Mouse (Mus musculus) forebrain, embryonic 13.5 days (tissue): Measurements from ENCODE around the gene Igsf9. TPM values are rescaled to one million over a fixed set of nuclear protein-coding genes. Genes with fewer than 3 reads are reported as not detected.

ENCODE experiments used
- ATAC-seq: fragments of 200-750 bp; cut with Nextera tagmentation; 2 replicates; pipeline ENCODE4 v1.8.0; 2017
- H3K27ac ChIP-seq: fragments of 300-500 bp; sonication (generic); 2 replicates; pipeline ENCODE4 v1.5.1; 2015; ENCODE audit warnings: inconsistent platforms, mild to moderate bottlenecking, moderate library complexity
- H3K27me3 ChIP-seq: fragments of 300-500 bp; sonication (generic); 2 replicates; pipeline ENCODE4 v1.6.1; 2015; ENCODE audit warnings: mild to moderate bottlenecking, inconsistent platforms
- H3K36me3 ChIP-seq: fragments of 300-500 bp; sonication (generic); 2 replicates; pipeline ENCODE4 v1.6.1; 2015; ENCODE audit warnings: mild to moderate bottlenecking, inconsistent platforms; ENCODE audit not compliant: poor library complexity, severe bottlenecking
- H3K4me1 ChIP-seq: fragments of 300-500 bp; sonication (generic); 2 replicates; pipeline ENCODE4 v1.6.1; 2015; ENCODE audit warnings: inconsistent platforms
- H3K4me2 ChIP-seq: fragments of 300-500 bp; sonication (generic); 2 replicates; pipeline ENCODE4 v1.6.1; 2015; ENCODE audit warnings: inconsistent platforms, mild to moderate bottlenecking, moderate library complexity
- H3K4me3 ChIP-seq: fragments of 300-500 bp; sonication (generic); 2 replicates; pipeline ENCODE4 v1.5.1; 2015; ENCODE audit warnings: mild to moderate bottlenecking, inconsistent platforms
- H3K9ac ChIP-seq: fragments of 300-500 bp; sonication (generic); 2 replicates; pipeline ENCODE4 v1.6.1; 2015; ENCODE audit warnings: mild to moderate bottlenecking, inconsistent platforms
- H3K9me3 ChIP-seq: fragments of 300-500 bp; sonication (generic); replicated peaks from 2 replicates; pipeline ENCODE4 v1.6.1; 2016; ENCODE audit warnings: inconsistent platforms
- WGBS: fragments of 180-500 bp; shearing (Covaris S2); methylation state at CpG from one replicate; pipeline ENCODE4 v1.1.7; 2015; 5-methylcytosine and 5-hydroxymethylcytosine counted together
- polyA plus RNA-seq: library from polyadenylated mRNA; unstranded; fragments of >200 nt; fragmentation: Nextera tagmentation; extraction: Ambion mirVana; gene quantifications from 2 replicates; pipeline ENCODE4 v1.2.1, GENCODE M21; 2015

The Igsf9 gene
- 78.7 and 90.7 TPM in 2 replicates for polyA plus RNA-seq

- Histone ChIP-seq H3K4me3 (peak within 1 kb of the TSS; percentile 67), H3K4me2 (peak within 1 kb of the TSS; percentile 93), H3K9me3 (no peaks in the 10 kb centered on the region), H3K27ac (peak within 1 kb of the TSS; percentile 79), H3K9ac (peak within 1 kb of the TSS; percentile 88), H3K36me3 (peaks cover 9% of the 10 kb centered on the region; the same call in 1 of the 2 replicates), H3K4me1 (peaks cover 46% of the 10 kb centered on the region), H3K27me3 (0 out of 2 replicates have a peak, but pooled peaks cover 4% of the 10 kb centered on the region)
- WGBS, result under 1% methylated on average over 38 of the region's 38 CpGs
- ATAC-seq, result peak; percentile 94
Observed at GRCm38 (mm10) chr1:172481540-172482280, at the start of gene Igsf9. TSS of gene Igsf9 (plus strand) at chr1:172481788.

GRCm38 (mm10) chr1:172431836-172432586, 49.6 kb upstream of the Igsf9 start:
- Histone ChIP-seq H3K4me1 (no peaks in the 10 kb centered on the region), H3K27me3 (no peaks in the 10 kb centered on the region), H3K4me3 (no peak overlapping the region), H3K9me3 (no peaks in the 10 kb centered on the region), H3K27ac (no peak overlapping the region), H3K4me2 (no peak overlapping the region), H3K9ac (no peak overlapping the region), H3K36me3 (no peaks in the 10 kb centered on the region)
- 57% methylated on average over 4 of the region's 4 CpGs for WGBS
- no peak for ATAC-seq

- 90% methylated on average over 3 of the region's 3 CpGs for WGBS
- ATAC-seq, result no peak
Observed at GRCm38 (mm10) chr1:172432587-172432955, 49.0 kb upstream of the Igsf9 start.

GRCm38 (mm10) chr1:172433012-172433850, 48.4 kb upstream of the Igsf9 start:
- Histone ChIP-seq H3K9me3 (no peaks in the 10 kb centered on the region), H3K36me3 (no peaks in the 10 kb centered on the region), H3K27me3 (no peaks in the 10 kb centered on the region), H3K4me1 (no peaks in the 10 kb centered on the region), H3K4me3 (no peak overlapping the region), H3K27ac (no peak overlapping the region), H3K4me2 (no peak overlapping the region), H3K9ac (no peak overlapping the region)
- WGBS, result 92% methylated on average over 20 of the region's 20 CpGs
- no peak for ATAC-seq

More at GRCm38 (mm10) chr1:172432587-172432955, 49.0 kb upstream of the Igsf9 start:
- Histone ChIP-seq H3K27me3 (no peaks in the 10 kb centered on the region), H3K4me2 (no peak overlapping the region), H3K4me3 (no peak overlapping the region), H3K27ac (no peak overlapping the region), H3K36me3 (no peaks in the 10 kb centered on the region), H3K9me3 (no peaks in the 10 kb centered on the region), H3K4me1 (no peaks in the 10 kb centered on the region), H3K9ac (no peak overlapping the region)

GRCm38 (mm10) chr1:172433851-172434165, 47.8 kb upstream of the Igsf9 start:
- Histone ChIP-seq H3K4me1 (no peaks in the 10 kb centered on the region), H3K27ac (no peak overlapping the region), H3K4me2 (no peak overlapping the region), H3K4me3 (no peak overlapping the region), H3K27me3 (no peaks in the 10 kb centered on the region), H3K9ac (no peak overlapping the region), H3K9me3 (no peaks in the 10 kb centered on the region), H3K36me3 (no peaks in the 10 kb centered on the region)
- ATAC-seq, result no peak
- 77% methylated on average over 4 of the region's 4 CpGs for WGBS

GRCm38 (mm10) chr1:172436785-172437184, 44.8 kb upstream of the Igsf9 start:
- no peak for ATAC-seq
- no peaks in the 10 kb centered on the region for H3K4me1 ChIP-seq
- H3K27me3 ChIP-seq, result no peaks in the 10 kb centered on the region
- no peaks in the 10 kb centered on the region for H3K9me3 ChIP-seq
- no peak overlapping the region for H3K9ac ChIP-seq
- H3K36me3 ChIP-seq, result no peaks in the 10 kb centered on the region
- H3K27ac ChIP-seq, result no peak overlapping the region; the same call in 1 of the 2 replicates
- H3K4me3 ChIP-seq, result no peak overlapping the region
- H3K4me2 ChIP-seq, result no peak overlapping the region
- WGBS, result 56% methylated on average over 6 of the region's 6 CpGs

- H3K27me3 ChIP-seq, result no peaks in the 10 kb centered on the region
- no peak overlapping the region for H3K27ac ChIP-seq
- no peak overlapping the region for H3K4me3 ChIP-seq
- WGBS, result 81% methylated on average over 2 of the region's 2 CpGs
- H3K4me1 ChIP-seq, result no peaks in the 10 kb centered on the region
- H3K4me2 ChIP-seq, result no peak overlapping the region
- no peaks in the 10 kb centered on the region for H3K9me3 ChIP-seq
- no peaks in the 10 kb centered on the region for H3K36me3 ChIP-seq
- H3K9ac ChIP-seq, result no peak overlapping the region
- ATAC-seq, result no peak
Observed at GRCm38 (mm10) chr1:172438621-172439020, 43.0 kb upstream of the Igsf9 start.

- Histone ChIP-seq H3K4me2 (no peak overlapping the region), H3K4me1 (no peaks in the 10 kb centered on the region), H3K36me3 (no peaks in the 10 kb centered on the region), H3K27ac (no peak overlapping the region), H3K9ac (no peak overlapping the region), H3K9me3 (no peaks in the 10 kb centered on the region), H3K27me3 (no peaks in the 10 kb centered on the region), H3K4me3 (no peak overlapping the region)
- ATAC-seq, result no peak
- 91% methylated on average over 3 of the region's 3 CpGs for WGBS
Observed at GRCm38 (mm10) chr1:172440521-172440920, 41.1 kb upstream of the Igsf9 start.

GRCm38 (mm10) chr1:172441935-172442445, 39.6 kb upstream of the Igsf9 start:
- no peak overlapping the region for H3K9ac ChIP-seq
- H3K4me2 ChIP-seq, result no peak overlapping the region
- no peak overlapping the region for H3K4me3 ChIP-seq
- H3K27me3 ChIP-seq, result no peaks in the 10 kb centered on the region
- WGBS, result 92% methylated on average over 9 of the region's 9 CpGs
- no peaks in the 10 kb centered on the region for H3K36me3 ChIP-seq
- H3K27ac ChIP-seq, result no peak overlapping the region
- ATAC-seq, result no peak
- no peaks in the 10 kb centered on the region for H3K9me3 ChIP-seq
- no peaks in the 10 kb centered on the region for H3K4me1 ChIP-seq

- no peak overlapping the region for H3K4me2 ChIP-seq
- no peak overlapping the region for H3K4me3 ChIP-seq
- H3K9ac ChIP-seq, result no peak overlapping the region
- H3K4me1 ChIP-seq, result no peaks in the 10 kb centered on the region
- ATAC-seq, result no peak
- H3K27me3 ChIP-seq, result 0 out of 2 replicates have a peak, but pooled peaks cover 3% of the 10 kb centered on the region
- no peak overlapping the region for H3K27ac ChIP-seq
- H3K9me3 ChIP-seq, result no peaks in the 10 kb centered on the region
- no peaks in the 10 kb centered on the region for H3K36me3 ChIP-seq
- WGBS, result 25% methylated on average over 2 of the region's 2 CpGs
Observed at GRCm38 (mm10) chr1:172450226-172450625, 31.4 kb upstream of the Igsf9 start.

GRCm38 (mm10) chr1:172450848-172451470, 30.6 kb upstream of the Igsf9 start:
- H3K4me1 ChIP-seq, result no peaks in the 10 kb centered on the region
- WGBS, result 37% methylated on average over 17 of the region's 17 CpGs
- no peak overlapping the region for H3K27ac ChIP-seq
- H3K4me2 ChIP-seq, result no peak overlapping the region
- 0 out of 2 replicates have a peak, but pooled peaks cover 3% of the 10 kb centered on the region for H3K27me3 ChIP-seq
- no peaks in the 10 kb centered on the region for H3K36me3 ChIP-seq
- no peak overlapping the region for H3K9ac ChIP-seq
- no peak overlapping the region for H3K4me3 ChIP-seq
- ATAC-seq, result no peak
- no peaks in the 10 kb centered on the region for H3K9me3 ChIP-seq
